In genomic region chr9:107305012-107305411, GRCm38 (mm10) we compare ENCODE assay signal across 1 mouse cellular context.
TF ChIP-seq lines count a peak whose summit lies in the region.

No protein-coding gene starts in this region.

TF ChIP-seq in CH12.LX, 34 proteins besides CTCF, POLR2A, EP300 and RAD21 (continued from another document):
- TF ChIP-seq MEF2A (IDR thresholded peaks at IDR 0.05; ENCODE audit: borderline replicate concordance, low read depth, low read length) = no peak
- no peak for TF ChIP-seq MYC (IDR thresholded peaks at IDR 0.05; ENCODE audit: low read depth, low read length)
